Mouse (Mus musculus): ENCODE measurements at regions not wholly inside any gene's neighbourhood (a gene's known extent, or its start where the extent isn't known, plus 50 kb on each side); places are given as distances from the start of the nearest gene placed in this dataset.
A peak's percentile ranks its signal among the peaks of the same experiment; 100 is the strongest.

DNA sequence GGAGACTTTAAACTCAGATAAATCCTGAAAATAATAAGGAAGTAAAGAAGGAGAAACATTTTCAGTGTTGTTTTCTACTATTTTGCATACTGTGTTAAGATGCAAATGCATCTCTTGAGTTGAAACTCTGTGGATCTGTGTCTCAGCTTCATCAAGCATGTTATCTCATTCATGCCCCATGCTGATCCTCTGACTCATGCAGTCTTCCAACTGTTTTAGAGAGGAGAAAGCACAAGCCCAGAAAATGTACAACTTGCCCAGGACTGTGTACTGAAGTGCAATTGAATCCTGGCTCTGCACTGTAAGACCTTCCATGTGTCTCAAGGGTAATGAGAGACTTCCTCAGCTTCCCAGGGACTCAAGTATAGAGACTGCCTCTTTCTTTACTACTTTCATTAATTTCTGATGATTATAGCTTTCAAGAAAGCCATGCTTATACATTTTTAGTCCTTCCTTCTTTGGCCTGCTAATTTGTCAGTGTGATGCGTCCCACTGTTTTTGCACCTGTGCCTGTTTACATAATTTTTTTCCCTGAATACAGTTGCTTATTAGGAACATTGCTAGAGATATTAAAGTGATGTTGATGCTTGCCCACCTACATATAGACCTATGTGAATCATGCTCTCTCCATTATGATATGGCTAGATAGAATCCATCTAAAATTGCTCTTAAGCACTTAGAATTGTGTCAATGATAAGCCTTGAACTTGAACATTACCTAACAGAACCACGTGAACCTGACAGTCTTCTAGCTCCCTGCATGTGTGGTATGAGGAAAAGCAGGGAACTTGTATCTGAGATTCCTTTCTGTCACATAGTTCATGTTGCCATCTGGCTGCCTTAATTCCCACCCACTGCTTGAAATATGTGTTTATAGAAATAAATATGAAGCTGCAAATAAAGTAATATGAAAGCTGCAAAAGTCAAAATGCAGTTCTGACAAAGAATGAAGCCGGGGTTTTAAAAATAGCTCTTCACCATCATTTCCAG is 242.0 kb downstream of the Pdha2 start:
- Histone ChIP-seq H3K4me2 (ENCODE audit: low read length) (no peak overlapping the region), H3K36me3 (ENCODE audit: control insufficient read depth, insufficient read depth, low read length) (no peaks in the 10 kb centered on the region)
- no peak for ATAC-seq (ENCODE audit: low FRiP score, low TSS enrichment)

DNA sequence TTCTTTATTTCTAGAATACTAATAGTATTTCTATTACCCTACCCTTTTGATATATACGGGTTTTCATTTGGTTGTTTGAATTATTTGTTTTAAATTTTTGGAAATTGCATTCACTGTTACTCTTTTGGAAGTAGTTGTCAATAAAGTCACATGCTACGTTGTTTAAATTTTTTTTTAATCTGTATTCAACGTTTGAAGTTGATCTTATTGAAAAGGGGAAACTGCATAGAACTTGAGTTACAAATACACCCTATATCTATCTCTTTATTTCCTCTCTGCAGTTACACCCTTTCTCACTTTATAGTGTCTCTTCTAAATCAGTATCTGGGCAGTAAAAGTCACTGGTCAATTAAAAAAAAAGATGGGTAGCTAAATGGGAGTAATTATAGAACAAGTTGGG is 243.6 kb downstream of the Pdha2 start:
- DNase-seq (no peak), ATAC-seq (ENCODE audit: low FRiP score, low TSS enrichment) (no peak)
- Histone ChIP-seq H3K27me3 (ENCODE audit: control insufficient read depth, insufficient read depth, low read length) (no peaks in the 10 kb centered on the region), H3K4me3 (replicated peaks; ENCODE audit: low read depth, low read length) (no peak overlapping the region), H3K9ac (replicated peaks; ENCODE audit: low read length) (no peak overlapping the region), H3K36me3 (ENCODE audit: control insufficient read depth, insufficient read depth, low read length) (no peaks in the 10 kb centered on the region), H3K27ac (replicated peaks; ENCODE audit: low read depth, low read length) (no peak overlapping the region), H3K9me3 (ENCODE audit: control insufficient read depth, low read length) (no peaks in the 10 kb centered on the region), H3K4me1 (ENCODE audit: control insufficient read depth, insufficient read depth, low read length) (no peaks in the 10 kb centered on the region), H3K4me2 (ENCODE audit: low read length) (no peak overlapping the region)
- 77% methylated on average over 3 of the region's 3 CpGs for WGBS

More for the DNA sequence above, 242.0 kb downstream of the Pdha2 start:
- Histone ChIP-seq H3K27me3 (ENCODE audit: control insufficient read depth, insufficient read depth, low read length) (no peaks in the 10 kb centered on the region), H3K27ac (replicated peaks; ENCODE audit: low read depth, low read length) (no peak overlapping the region), H3K4me1 (ENCODE audit: control insufficient read depth, insufficient read depth, low read length) (no peaks in the 10 kb centered on the region), H3K9me3 (ENCODE audit: control insufficient read depth, low read length) (no peaks in the 10 kb centered on the region), H3K9ac (replicated peaks; ENCODE audit: low read length) (no peak overlapping the region), H3K4me3 (replicated peaks; ENCODE audit: low read depth, low read length) (no peak overlapping the region)
- WGBS: 90% methylated on average over 3 of the region's 3 CpGs
- no peak for DNase-seq

DNA sequence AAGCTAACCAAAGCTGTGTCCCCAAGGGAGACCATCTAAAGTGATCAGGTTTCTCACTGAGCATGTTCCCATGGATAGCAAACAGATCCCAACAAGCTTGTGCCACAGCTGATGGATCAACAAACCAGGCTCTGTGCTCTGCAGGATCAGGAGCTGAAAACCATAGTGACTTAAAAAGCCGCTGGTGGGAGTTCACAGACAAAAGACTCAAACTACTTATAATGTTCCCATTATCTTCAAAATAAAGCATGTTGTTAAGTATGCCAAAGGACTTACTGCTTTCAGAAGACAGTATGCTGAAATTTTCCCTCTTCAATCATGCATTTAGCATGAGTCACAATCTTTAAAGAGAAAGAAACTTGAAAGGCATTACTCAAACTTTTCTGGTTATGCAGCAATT is 254.5 kb downstream of the Pdha2 start:
- WGBS: 9% methylated on average over 1 of the region's 1 CpGs
- ATAC-seq (ENCODE audit: low FRiP score, low TSS enrichment) (no peak), DNase-seq (no peak)
- Histone ChIP-seq H3K27ac (replicated peaks; ENCODE audit: low read depth, low read length) (no peak overlapping the region), H3K27me3 (ENCODE audit: control insufficient read depth, insufficient read depth, low read length) (no peaks in the 10 kb centered on the region), H3K36me3 (ENCODE audit: control insufficient read depth, insufficient read depth, low read length) (no peaks in the 10 kb centered on the region), H3K4me1 (ENCODE audit: control insufficient read depth, insufficient read depth, low read length) (no peaks in the 10 kb centered on the region), H3K9ac (replicated peaks; ENCODE audit: low read length) (no peak overlapping the region), H3K9me3 (ENCODE audit: control insufficient read depth, low read length) (no peaks in the 10 kb centered on the region), H3K4me2 (ENCODE audit: low read length) (no peak overlapping the region), H3K4me3 (replicated peaks; ENCODE audit: low read depth, low read length) (no peak overlapping the region)

DNA sequence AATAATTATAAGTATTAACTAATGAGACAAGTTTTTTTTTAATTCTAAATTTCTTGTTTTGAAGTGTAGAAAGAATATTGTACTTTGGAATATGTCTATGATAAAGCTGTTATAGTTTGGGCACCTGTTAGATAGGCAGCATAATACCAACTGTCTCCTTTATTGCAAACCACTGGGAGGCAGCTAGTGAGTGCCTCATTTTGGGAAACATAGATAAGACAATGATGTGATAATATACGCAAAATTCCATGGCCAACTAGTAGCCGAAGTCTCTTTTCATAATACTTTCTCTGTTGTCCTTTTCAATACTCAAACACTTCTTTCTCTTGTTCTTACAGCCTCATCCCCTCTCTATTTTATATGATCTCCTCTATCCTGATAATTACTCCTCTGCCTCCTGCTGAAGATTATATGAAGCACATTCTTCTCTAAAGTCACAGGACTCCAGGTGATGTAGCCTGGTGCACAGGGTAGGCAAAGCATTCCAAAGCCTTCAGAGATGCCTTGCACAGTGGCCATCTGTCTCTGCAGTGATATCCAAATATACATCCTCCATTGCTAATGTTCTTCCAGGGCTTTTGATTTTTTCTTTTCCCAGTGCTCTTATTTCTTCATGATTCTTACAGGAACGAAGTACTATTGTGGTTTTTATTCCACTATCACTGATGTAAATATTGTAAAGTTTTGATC is 259.9 kb downstream of the Pdha2 start:
- no peak overlapping the region for H3K4me2 ChIP-seq (ENCODE audit: low read length)
- no peaks in the 10 kb centered on the region for H3K9me3 ChIP-seq (ENCODE audit: control insufficient read depth, low read length)
- H3K9ac ChIP-seq (replicated peaks; ENCODE audit: low read length): no peak overlapping the region
- H3K36me3 ChIP-seq (ENCODE audit: control insufficient read depth, insufficient read depth, low read length): no peaks in the 10 kb centered on the region
- H3K27ac ChIP-seq (replicated peaks; ENCODE audit: low read depth, low read length): no peak overlapping the region
- WGBS: 87% methylated on average over 3 of the region's 3 CpGs
- DNase-seq (no peak), ATAC-seq (ENCODE audit: low FRiP score, low TSS enrichment) (no peak)
- no peaks in the 10 kb centered on the region for H3K27me3 ChIP-seq (ENCODE audit: control insufficient read depth, insufficient read depth, low read length)
- no peaks in the 10 kb centered on the region for H3K4me1 ChIP-seq (ENCODE audit: control insufficient read depth, insufficient read depth, low read length)
- H3K4me3 ChIP-seq (replicated peaks; ENCODE audit: low read depth, low read length): no peak overlapping the region

DNA sequence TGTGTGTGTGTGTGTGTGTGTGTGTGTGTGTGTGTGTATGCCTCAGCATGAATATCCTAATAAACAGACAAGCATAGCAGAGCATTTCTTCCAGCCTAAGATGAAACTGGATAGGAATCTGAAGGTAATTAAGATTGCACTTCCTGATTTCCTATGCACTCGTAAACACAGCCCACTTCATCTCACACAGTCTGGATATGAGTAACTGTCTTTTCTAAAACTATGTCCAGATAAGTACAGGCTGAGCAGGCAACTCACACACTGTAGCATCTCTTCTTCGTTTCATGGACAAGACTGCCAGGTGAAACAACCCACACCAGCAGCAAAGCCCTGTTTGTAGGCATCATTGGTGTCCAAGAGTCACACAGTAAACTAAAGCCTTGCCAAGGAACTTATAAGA is 261.1 kb downstream of the Pdha2 start:
- Histone ChIP-seq H3K27ac (replicated peaks; ENCODE audit: low read depth, low read length) (no peak overlapping the region), H3K9me3 (ENCODE audit: control insufficient read depth, low read length) (no peaks in the 10 kb centered on the region), H3K36me3 (ENCODE audit: control insufficient read depth, insufficient read depth, low read length) (no peaks in the 10 kb centered on the region), H3K4me1 (ENCODE audit: control insufficient read depth, insufficient read depth, low read length) (no peaks in the 10 kb centered on the region), H3K9ac (replicated peaks; ENCODE audit: low read length) (no peak overlapping the region), H3K4me3 (replicated peaks; ENCODE audit: low read depth, low read length) (no peak overlapping the region), H3K27me3 (ENCODE audit: control insufficient read depth, insufficient read depth, low read length) (no peaks in the 10 kb centered on the region), H3K4me2 (ENCODE audit: low read length) (no peak overlapping the region)
- no peak for DNase-seq
- WGBS: 79% methylated on average over 2 of the region's 2 CpGs
- no peak for ATAC-seq (ENCODE audit: low FRiP score, low TSS enrichment)

DNA sequence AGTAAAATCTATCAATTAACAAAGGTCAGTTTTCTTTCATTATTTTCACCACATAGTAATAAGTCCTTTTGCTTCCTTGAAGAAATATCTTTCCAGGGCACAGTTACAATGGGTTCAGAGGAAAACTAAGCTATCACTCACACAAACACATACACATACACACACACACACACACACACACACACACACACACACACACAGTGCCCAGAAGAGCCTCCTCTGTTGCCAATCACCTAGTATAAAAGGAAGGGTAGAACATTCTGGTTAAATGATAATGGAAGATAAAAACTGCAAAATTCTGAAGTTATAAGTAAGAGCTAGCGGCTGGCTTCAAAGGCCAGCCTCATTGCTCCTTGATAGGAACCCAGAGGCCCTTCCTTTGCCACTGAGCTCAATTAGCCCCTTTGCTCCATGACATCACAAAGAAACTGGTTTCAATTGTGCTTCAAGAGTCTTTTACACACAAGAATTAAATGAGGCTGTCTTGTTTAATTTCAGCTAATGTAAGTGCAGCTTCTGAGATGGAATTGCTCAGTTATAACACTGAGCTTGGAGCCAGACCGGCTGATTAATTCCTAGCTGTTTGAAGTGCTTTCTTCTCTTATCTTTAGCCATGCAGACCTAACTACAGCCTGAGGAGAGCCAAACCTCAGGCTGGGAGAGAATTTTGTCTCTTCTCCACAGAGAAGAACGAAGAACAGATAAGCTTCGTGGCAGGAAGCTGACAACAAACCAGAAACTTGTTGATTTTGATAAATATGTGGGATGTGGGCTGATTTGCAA is 262.1 kb downstream of the Pdha2 start:
- Histone ChIP-seq H3K9me3 (ENCODE audit: control insufficient read depth, low read length) (no peaks in the 10 kb centered on the region), H3K4me1 (ENCODE audit: control insufficient read depth, insufficient read depth, low read length) (no peaks in the 10 kb centered on the region), H3K36me3 (ENCODE audit: control insufficient read depth, insufficient read depth, low read length) (no peaks in the 10 kb centered on the region), H3K27me3 (ENCODE audit: control insufficient read depth, insufficient read depth, low read length) (no peaks in the 10 kb centered on the region), H3K4me2 (ENCODE audit: low read length) (no peak overlapping the region), H3K9ac (replicated peaks; ENCODE audit: low read length) (no peak overlapping the region), H3K27ac (replicated peaks; ENCODE audit: low read depth, low read length) (no peak overlapping the region), H3K4me3 (replicated peaks; ENCODE audit: low read depth, low read length) (no peak overlapping the region)
- ATAC-seq (ENCODE audit: low FRiP score, low TSS enrichment): peak; percentile 53; the same call in 1 of the 2 replicates
- peak; percentile 52 for DNase-seq
- 61% methylated on average over 4 of the region's 4 CpGs for WGBS

DNA sequence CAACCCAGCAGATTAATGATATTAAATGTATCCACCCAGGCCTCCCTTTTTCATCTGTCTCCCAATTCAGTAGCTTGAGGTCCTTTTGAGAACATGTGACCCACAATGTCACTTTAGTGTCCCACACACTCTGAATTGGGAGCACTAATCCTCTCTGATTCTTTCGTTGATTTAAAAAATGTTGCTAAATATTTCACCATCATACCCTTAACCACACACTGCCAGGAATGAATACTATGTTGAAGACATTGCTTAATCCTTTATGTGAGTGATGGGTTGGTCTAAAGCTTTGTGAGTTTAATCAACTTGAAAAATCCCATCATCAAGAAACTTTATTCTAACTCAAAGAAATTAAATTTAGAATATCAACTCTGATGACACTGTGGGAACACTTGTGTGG is 269.7 kb downstream of the Pdha2 start:
- Histone ChIP-seq H3K36me3 (ENCODE audit: control insufficient read depth, insufficient read depth, low read length) (no peaks in the 10 kb centered on the region), H3K9me3 (ENCODE audit: control insufficient read depth, low read length) (no peaks in the 10 kb centered on the region), H3K27ac (replicated peaks; ENCODE audit: low read depth, low read length) (no peak overlapping the region), H3K4me3 (replicated peaks; ENCODE audit: low read depth, low read length) (no peak overlapping the region), H3K4me2 (ENCODE audit: low read length) (no peak overlapping the region), H3K4me1 (ENCODE audit: control insufficient read depth, insufficient read depth, low read length) (no peaks in the 10 kb centered on the region), H3K9ac (replicated peaks; ENCODE audit: low read length) (no peak overlapping the region), H3K27me3 (ENCODE audit: control insufficient read depth, insufficient read depth, low read length) (no peaks in the 10 kb centered on the region)
- ATAC-seq (ENCODE audit: low FRiP score, low TSS enrichment) (no peak), DNase-seq (no peak)
- 87% methylated on average over 1 of the region's 1 CpGs for WGBS

DNA sequence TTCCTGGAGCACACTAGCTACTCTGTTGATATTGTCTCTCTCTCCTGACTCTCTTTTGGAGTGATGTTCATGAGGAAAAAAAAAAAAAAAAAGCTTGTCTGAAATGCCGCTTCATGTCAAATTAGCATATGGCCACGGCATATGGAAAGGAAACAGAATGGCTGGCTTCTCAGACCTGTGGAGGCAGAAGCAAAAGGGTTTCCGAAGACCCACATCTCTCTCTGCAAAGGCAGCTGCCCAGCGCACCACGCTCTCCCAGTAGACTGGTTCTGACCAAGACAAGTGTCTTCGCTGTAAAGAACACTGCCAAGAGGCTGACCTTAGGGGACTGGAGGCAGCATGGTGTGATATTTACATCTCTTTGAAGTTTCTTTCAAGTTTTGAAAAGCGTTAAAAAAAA is 270.3 kb downstream of the Pdha2 start:
- H3K4me2 ChIP-seq (ENCODE audit: low read length): no peak overlapping the region
- H3K4me3 ChIP-seq (replicated peaks; ENCODE audit: low read depth, low read length): no peak overlapping the region
- no peak for ATAC-seq (ENCODE audit: low FRiP score, low TSS enrichment)
- H3K36me3 ChIP-seq (ENCODE audit: control insufficient read depth, insufficient read depth, low read length): no peaks in the 10 kb centered on the region
- H3K9ac ChIP-seq (replicated peaks; ENCODE audit: low read length): no peak overlapping the region
- no peak overlapping the region for H3K27ac ChIP-seq (replicated peaks; ENCODE audit: low read depth, low read length)
- DNase-seq: no peak
- no peaks in the 10 kb centered on the region for H3K27me3 ChIP-seq (ENCODE audit: control insufficient read depth, insufficient read depth, low read length)
- 74% methylated on average over 7 of the region's 7 CpGs for WGBS
- no peaks in the 10 kb centered on the region for H3K9me3 ChIP-seq (ENCODE audit: control insufficient read depth, low read length)
- H3K4me1 ChIP-seq (ENCODE audit: control insufficient read depth, insufficient read depth, low read length): no peaks in the 10 kb centered on the region
